Mouse (Mus musculus): ENCODE data around the gene Vmn1r41.

Vmn1r41 gene

GRCm38 (mm10) chr6:89740466-89740865 is at the start of gene Vmn1r41:
Gene Vmn1r41 (plus strand): TSS chr6:89740766.
- no peak for DNase-seq (ENCODE audit: low spot score)

GRCm38 (mm10) chr6:89706624-89707023 is 33.9 kb upstream of the Vmn1r41 start:
- no peak for DNase-seq (ENCODE audit: low spot score)

- DNase-seq (ENCODE audit: low spot score), result no peak
Measured at GRCm38 (mm10) chr6:89707240-89707639, 33.3 kb upstream of the Vmn1r41 start, which contains the start of gene Vmn1r40. Gene Vmn1r40 (plus strand): TSS chr6:89707540.

- DNase-seq (ENCODE audit: low spot score), result no peak
Measured at GRCm38 (mm10) chr6:89718051-89718450, 22.5 kb upstream of the Vmn1r41 start.

GRCm38 (mm10) chr6:89742811-89743210 is 2.2 kb downstream of the Vmn1r41 start:
- DNase-seq (ENCODE audit: low spot score), result no peak

- DNase-seq (ENCODE audit: low spot score), result no peak
Measured at GRCm38 (mm10) chr6:89790231-89790630, 49.7 kb downstream of the Vmn1r41 start.
